Mouse (Mus musculus): ENCODE measurements at regions not wholly inside any gene's neighbourhood (a gene's known extent, or its start where the extent isn't known, plus 50 kb on each side); places are given as distances from the start of the nearest gene placed in this dataset.
A peak's percentile ranks its signal among the peaks of the same experiment; 100 is the strongest.

DNA sequence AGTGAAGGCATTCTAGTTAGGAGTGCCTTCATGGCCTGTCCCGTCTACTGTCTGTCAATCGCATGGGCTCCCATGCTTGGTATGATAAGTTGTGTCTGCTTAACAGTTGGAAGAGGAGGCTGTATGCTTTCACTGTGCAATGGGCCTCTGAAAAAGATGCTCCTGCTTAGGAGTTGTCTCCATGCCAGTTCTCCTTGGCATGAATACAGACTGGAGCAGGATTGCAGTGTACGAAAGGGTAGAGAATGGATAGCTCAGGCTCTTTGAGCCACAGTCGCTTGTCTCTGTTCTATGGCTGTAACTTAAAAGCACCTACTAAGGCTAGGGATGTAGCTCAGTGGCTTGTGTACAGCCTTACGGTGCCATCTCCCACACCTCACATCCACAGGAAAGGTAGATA is 142.7 kb upstream of the Pik3r1 start:
- no peak overlapping the region for H3K27ac ChIP-seq (ENCODE audit: low read length)
- 91% methylated on average over 5 of the region's 5 CpGs for WGBS

DNA sequence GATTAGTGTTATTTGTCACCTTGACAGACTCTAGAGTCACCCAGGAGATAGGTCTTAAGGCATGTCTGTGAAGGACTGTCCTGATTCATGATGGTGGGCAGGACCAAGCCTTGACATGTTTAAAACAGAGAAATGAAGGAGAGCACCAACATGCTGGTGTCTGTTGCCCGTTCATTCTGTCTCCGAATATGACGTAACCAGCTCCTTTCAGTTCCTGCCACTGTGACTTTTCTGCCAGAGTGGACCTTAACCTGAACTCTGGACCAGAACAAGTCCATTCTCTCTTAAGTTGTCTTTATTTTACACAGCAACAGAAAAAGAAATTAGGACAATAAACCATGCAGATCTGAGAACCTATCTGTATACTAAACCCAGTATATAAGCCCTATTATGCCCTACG is 146.1 kb upstream of the Pik3r1 start:
- Histone ChIP-seq H3K4me3 (ENCODE audit: low read depth, low read length) (no peak overlapping the region), H3K4me1 (ENCODE audit: insufficient read depth, low read depth, low read length) (peaks cover 3% of the 10 kb centered on the region), H3K9me3 (ENCODE audit: low read length) (no peaks in the 10 kb centered on the region), H3K27me3 (replicated peaks; ENCODE audit: insufficient read depth, low read length) (no peaks in the 10 kb centered on the region), H3K27ac (ENCODE audit: low read length) (no peak overlapping the region), H3K4me2 (replicated peaks; ENCODE audit: low read depth, low read length) (no peak overlapping the region), H3K36me3 (ENCODE audit: insufficient read depth, low read length) (no peaks in the 10 kb centered on the region), H3K9ac (replicated peaks; ENCODE audit: low read depth) (no peak overlapping the region)
- TF ChIP-seq CTCF (IDR thresholded peaks at IDR 0.05) (no peak), EP300 (IDR thresholded peaks at IDR 0.05) (no peak)
- ATAC-seq (no peak), DNase-seq (ENCODE audit: low spot score) (no peak)
- 82% methylated on average over 4 of the region's 4 CpGs for WGBS

More for the DNA sequence above, 142.7 kb upstream of the Pik3r1 start:
- H3K4me1 ChIP-seq (ENCODE audit: insufficient read depth, low read depth, low read length): no peaks in the 10 kb centered on the region
- DNase-seq (ENCODE audit: low spot score): no peak
- no peak for ATAC-seq
- no peak overlapping the region for H3K4me3 ChIP-seq (ENCODE audit: low read depth, low read length)
- H3K36me3 ChIP-seq (ENCODE audit: insufficient read depth, low read length): no peaks in the 10 kb centered on the region
- H3K9me3 ChIP-seq (ENCODE audit: low read length): no peaks in the 10 kb centered on the region
- no peak overlapping the region for H3K4me2 ChIP-seq (replicated peaks; ENCODE audit: low read depth, low read length)
- H3K9ac ChIP-seq (replicated peaks; ENCODE audit: low read depth): no peak overlapping the region
- TF ChIP-seq EP300 (IDR thresholded peaks at IDR 0.05) (no peak), CTCF (IDR thresholded peaks at IDR 0.05) (no peak)
- H3K27me3 ChIP-seq (replicated peaks; ENCODE audit: insufficient read depth, low read length): no peaks in the 10 kb centered on the region

DNA sequence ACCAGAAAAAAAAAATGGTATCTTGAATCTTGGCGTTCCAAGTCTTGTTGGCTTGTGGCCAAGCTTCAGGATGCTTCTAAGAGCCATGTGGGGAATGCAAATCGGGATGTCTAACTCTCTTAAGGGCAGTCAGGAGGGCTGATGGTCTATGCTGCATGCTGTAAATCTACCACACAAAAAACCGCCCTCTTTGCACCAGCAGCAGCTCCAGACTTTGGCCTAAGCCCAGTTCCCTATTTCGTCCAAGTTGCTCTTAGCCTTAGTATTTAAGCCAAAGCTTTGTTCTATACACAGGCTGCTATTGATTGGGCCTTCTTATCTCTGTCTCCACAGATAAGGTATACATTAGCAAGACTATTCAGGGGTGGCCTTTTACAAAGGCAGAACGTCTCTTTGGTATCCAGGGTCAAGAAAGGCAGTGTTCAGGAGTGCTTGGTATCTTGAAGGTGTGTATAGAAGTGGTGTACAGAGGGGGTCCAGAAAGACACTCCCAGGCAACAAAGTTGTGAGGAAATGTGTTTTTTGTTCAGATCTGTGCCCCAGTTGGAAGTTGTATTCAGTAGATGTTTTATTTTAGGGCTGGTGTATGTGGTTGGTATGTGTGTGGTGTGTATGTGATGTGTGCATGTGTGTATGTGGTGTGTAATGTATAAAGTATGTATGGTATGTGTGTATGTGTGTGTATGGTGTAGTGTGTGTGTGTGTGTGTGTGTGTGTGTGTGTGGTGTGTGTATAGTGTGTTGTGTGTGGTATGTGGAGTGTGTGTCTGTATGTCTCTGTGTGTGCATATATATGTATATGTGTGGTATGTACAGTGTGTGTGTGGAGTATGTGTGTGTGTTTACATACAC is 146.9 kb upstream of the Pik3r1 start:
- Histone ChIP-seq H3K27ac (ENCODE audit: low read length) (no peak overlapping the region), H3K4me2 (replicated peaks; ENCODE audit: low read depth, low read length) (no peak overlapping the region), H3K4me1 (ENCODE audit: insufficient read depth, low read depth, low read length) (peaks cover 3% of the 10 kb centered on the region), H3K9me3 (ENCODE audit: low read length) (no peaks in the 10 kb centered on the region), H3K4me3 (ENCODE audit: low read depth, low read length) (no peak overlapping the region), H3K36me3 (ENCODE audit: insufficient read depth, low read length) (no peaks in the 10 kb centered on the region), H3K9ac (replicated peaks; ENCODE audit: low read depth) (no peak overlapping the region), H3K27me3 (replicated peaks; ENCODE audit: insufficient read depth, low read length) (no peaks in the 10 kb centered on the region)
- TF ChIP-seq EP300 (IDR thresholded peaks at IDR 0.05) (no peak), CTCF (IDR thresholded peaks at IDR 0.05) (no peak)
- ATAC-seq (peak; percentile 19; the same call in 1 of the 2 replicates), DNase-seq (ENCODE audit: low spot score) (peak; percentile 48)
- 22% methylated on average over 5 of the region's 5 CpGs for WGBS

DNA sequence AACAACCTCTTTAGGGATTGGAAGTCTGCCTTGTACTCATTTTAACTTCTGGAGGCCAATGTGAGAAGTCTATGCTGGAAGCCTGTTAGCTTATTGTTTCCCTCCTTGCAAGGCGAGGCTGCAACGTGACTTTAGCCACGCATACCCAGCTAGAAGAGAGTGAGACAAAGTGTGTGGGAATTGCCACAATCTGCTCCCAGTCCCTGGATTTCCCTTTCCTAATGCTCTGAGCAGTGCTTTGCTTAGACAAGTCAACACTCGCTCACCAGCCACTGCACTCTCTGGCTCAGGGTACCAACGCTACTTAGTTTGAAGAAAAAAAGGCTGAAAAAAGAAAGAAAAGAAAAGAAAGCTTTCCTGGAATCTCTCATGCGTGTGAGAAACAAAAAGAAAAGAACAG is 147.5 kb upstream of the Pik3r1 start:
- no peak overlapping the region for H3K4me2 ChIP-seq (replicated peaks; ENCODE audit: low read depth, low read length)
- H3K36me3 ChIP-seq (ENCODE audit: insufficient read depth, low read length): no peaks in the 10 kb centered on the region
- ATAC-seq (peak; percentile 40), DNase-seq (ENCODE audit: low spot score) (peak; percentile 40)
- H3K9ac ChIP-seq (replicated peaks; ENCODE audit: low read depth): no peak overlapping the region
- no peaks in the 10 kb centered on the region for H3K9me3 ChIP-seq (ENCODE audit: low read length)
- peaks cover 3% of the 10 kb centered on the region for H3K4me1 ChIP-seq (ENCODE audit: insufficient read depth, low read depth, low read length)
- peak overlapping the region; percentile 28; the same call in 1 of the 2 replicates for H3K27ac ChIP-seq (ENCODE audit: low read length)
- no peaks in the 10 kb centered on the region for H3K27me3 ChIP-seq (replicated peaks; ENCODE audit: insufficient read depth, low read length)
- WGBS: 38% methylated on average over 6 of the region's 6 CpGs
- TF ChIP-seq EP300 (IDR thresholded peaks at IDR 0.05) (no peak), CTCF (IDR thresholded peaks at IDR 0.05) (no peak)
- H3K4me3 ChIP-seq (ENCODE audit: low read depth, low read length): no peak overlapping the region

DNA sequence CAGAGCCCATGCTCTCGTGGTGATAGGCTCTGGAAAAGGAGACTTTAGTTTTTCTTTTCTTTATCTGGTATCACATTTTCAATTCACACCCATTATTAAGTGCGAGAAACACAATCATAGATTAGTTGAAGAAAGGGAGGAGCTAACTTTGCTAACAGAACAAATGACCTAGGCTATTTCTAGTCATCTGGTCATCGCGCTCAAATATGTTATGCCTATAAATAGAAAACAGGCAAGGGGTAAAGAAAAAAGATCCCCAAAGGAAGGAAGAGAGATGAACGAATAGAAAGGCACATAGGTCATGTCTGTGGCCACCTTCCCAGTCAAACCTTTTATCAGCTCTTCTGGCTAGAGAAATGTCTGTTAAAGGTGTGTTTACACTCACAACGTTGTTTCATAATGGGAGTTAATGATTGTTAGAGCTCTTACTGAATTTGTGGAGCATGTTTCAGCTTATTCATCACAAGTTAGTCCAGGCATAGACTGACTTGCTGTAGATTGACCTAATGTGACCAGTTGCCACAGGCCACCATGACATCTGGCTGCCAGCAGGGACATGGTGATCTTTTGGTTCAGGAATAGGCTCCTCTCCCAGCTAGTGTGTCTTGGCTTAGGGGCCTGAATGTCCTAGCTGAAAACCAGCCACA is 148.1 kb upstream of the Pik3r1 start:
- DNase-seq (ENCODE audit: low spot score) (peak; percentile 44), ATAC-seq (no peak; the same call in 1 of the 2 replicates)
- no peak overlapping the region for H3K9ac ChIP-seq (replicated peaks; ENCODE audit: low read depth)
- H3K27me3 ChIP-seq (replicated peaks; ENCODE audit: insufficient read depth, low read length): no peaks in the 10 kb centered on the region
- H3K27ac ChIP-seq (ENCODE audit: low read length): no peak overlapping the region
- no peaks in the 10 kb centered on the region for H3K36me3 ChIP-seq (ENCODE audit: insufficient read depth, low read length)
- H3K9me3 ChIP-seq (ENCODE audit: low read length): no peaks in the 10 kb centered on the region
- peaks cover 3% of the 10 kb centered on the region for H3K4me1 ChIP-seq (ENCODE audit: insufficient read depth, low read depth, low read length)
- 25% methylated on average over 6 of the region's 6 CpGs for WGBS
- no peak overlapping the region for H3K4me2 ChIP-seq (replicated peaks; ENCODE audit: low read depth, low read length)
- H3K4me3 ChIP-seq (ENCODE audit: low read depth, low read length): no peak overlapping the region
- TF ChIP-seq EP300 (IDR thresholded peaks at IDR 0.05) (no peak), CTCF (IDR thresholded peaks at IDR 0.05) (no peak)

DNA sequence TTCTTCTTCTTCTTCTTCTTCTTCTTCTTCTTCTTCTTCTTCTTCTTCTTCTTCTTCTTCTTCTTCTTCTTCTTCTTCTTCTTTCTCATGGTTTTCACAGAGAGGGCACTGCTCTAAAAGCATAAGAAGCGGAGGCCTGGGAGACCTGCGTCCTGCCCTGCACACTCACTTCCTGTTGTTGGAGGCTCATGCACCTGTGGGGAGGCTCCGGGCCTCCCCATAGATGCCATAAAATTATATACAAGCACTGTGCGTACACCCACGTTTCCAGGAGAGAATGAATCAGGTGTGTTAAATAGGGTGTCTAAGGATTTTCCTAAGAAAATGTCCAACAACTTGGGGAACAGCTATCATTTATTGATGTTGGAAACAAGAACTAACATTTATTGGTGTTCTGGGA is 148.9 kb upstream of the Pik3r1 start:
- H3K9me3 ChIP-seq (ENCODE audit: low read length): no peaks in the 10 kb centered on the region
- H3K27me3 ChIP-seq (replicated peaks; ENCODE audit: insufficient read depth, low read length): no peaks in the 10 kb centered on the region
- DNase-seq (ENCODE audit: low spot score): no peak
- H3K4me1 ChIP-seq (ENCODE audit: insufficient read depth, low read depth, low read length): peaks cover 3% of the 10 kb centered on the region
- ATAC-seq: no peak
- no peak overlapping the region for H3K27ac ChIP-seq (ENCODE audit: low read length)
- no peak overlapping the region for H3K9ac ChIP-seq (replicated peaks; ENCODE audit: low read depth)
- WGBS: 93% methylated on average over 5 of the region's 5 CpGs
- no peaks in the 10 kb centered on the region for H3K36me3 ChIP-seq (ENCODE audit: insufficient read depth, low read length)
- no peak overlapping the region for H3K4me2 ChIP-seq (replicated peaks; ENCODE audit: low read depth, low read length)
- H3K4me3 ChIP-seq (ENCODE audit: low read depth, low read length): no peak overlapping the region
- no peak for TF ChIP-seq EP300 (IDR thresholded peaks at IDR 0.05)
